Mouse (Mus musculus) cerebellum, adult (tissue): ENCODE measurements around the gene Frem3.

Experiments used
- ATAC-seq: cut with Nextera tagmentation; 2 replicates; pipeline ENCODE4 v1.9.2; 2017; ENCODE audit warnings: mild to moderate bottlenecking, moderate library complexity, mixed read lengths; ENCODE audit not compliant: insufficient number of reproducible peaks, low FRiP score, low TSS enrichment

The Frem3 gene

DNA sequence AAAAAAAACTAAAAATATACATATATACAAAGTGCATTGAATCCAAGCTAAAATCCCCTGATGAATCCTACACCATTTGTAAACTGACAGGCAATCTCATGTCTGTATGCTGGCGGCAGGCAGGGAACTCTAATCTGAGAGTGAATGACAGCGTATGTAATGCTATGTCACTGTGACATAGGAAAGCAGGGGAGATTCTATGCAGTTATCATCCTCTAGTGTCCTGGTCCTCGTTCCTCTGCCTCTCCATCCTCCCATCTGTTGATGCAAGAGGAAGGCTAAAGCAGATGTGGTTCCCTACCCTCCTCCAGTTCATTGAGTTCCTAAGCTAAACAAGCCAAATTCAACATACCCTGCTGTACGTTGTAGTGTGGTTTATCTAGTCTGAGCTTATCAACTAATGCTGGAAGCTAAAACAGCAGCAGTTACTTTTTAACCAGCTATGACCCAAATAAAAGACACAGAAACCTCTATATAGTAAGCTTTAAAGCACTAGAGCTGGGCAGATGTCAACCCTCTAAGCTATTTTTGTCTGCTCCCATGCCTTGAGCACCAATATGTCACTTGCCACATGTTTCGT lies 73.0 kb downstream of the Frem3 start:
- ATAC-seq = no peak

- peak; percentile 68 for ATAC-seq
Measured at GRCm38 (mm10) chr8:80688141-80688540, 77.3 kb downstream of the Frem3 start.

DNA sequence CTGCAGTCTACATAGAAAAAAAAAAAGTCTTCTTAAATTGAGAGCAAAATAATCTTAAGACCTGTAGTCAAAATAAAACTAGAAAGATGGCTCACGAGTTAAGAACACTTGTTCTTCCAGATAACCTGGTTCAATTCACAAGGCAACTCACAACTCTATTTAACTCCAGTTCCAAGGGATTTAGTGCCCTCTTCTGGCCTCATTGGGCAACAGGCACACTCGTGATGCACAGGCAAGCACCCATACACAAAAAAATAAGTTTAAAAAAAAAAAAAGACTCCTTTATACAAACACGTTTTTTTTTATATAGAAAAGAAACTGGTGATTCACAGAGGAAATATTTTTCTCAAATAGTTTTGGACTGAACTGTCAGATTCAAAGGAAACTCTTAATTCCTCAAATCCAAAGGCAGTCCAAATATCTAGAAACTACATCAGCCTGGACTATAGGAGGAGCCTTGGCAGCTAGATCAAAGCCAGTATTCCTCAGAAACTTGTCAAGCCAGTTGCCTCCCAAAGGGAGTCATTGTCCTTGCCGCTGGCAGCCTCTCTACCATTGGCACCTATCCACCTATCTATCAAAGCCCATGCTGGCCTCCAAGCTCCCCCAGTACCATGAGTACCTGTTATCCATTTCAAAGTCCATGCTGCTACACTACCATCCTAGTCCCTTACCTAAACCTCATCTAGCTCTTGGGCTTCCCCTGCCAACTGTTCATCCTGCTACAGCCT lies 100.0 kb downstream of the Frem3 start:
- ATAC-seq = no peak

GRCm38 (mm10) chr8:80714461-80714860 lies 103.6 kb downstream of the Frem3 start:
- no peak for ATAC-seq

DNA sequence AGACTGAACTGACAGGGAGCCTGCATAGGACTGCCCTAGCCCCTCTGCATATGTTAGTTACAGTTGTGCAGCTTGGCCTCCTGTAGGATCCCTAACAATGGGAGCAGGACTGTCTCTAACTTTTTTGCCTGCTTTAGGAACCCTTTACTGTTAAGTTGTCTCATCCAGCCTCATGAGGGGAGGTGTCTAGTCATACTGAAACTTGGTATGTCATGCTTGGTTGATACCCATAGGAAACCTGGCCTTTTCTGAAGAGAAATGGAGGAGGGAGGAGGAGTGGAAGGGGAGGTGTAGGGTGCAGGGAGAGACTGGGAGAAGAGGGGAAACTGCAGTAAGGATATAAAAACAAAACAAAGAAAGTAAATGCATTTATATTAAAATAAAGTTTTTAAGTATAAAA lies 121.4 kb downstream of the Frem3 start:
- no peak for ATAC-seq

DNA sequence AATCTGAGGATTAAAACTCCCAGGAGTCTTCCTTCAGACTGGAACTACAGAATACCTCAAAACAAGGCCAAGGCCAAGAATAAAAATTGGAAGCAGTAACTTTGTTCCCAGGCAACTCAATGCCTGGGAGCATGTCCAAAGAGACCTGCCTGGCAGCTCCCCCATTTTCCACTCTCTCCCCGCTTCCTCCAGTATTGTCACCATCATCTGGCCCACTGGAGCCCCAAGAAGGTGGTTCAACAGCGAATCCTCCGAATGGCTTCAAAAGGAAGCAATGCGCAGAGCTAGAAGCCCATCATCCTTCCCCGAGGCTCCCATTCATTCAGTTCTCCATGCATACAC lies 127.1 kb downstream of the Frem3 start:
- no peak; the same call in 1 of the 2 replicates for ATAC-seq

- peak; percentile 71 for ATAC-seq
Measured at GRCm38 (mm10) chr8:80738388-80739154, 127.7 kb downstream of the Frem3 start.

- ATAC-seq = peak; percentile 98
Measured at GRCm38 (mm10) chr8:80739155-80739924, 128.5 kb downstream of the Frem3 start, which contains the start of gene Smarca5. TSS of gene Smarca5 (minus strand) at chr8:80739497.

DNA sequence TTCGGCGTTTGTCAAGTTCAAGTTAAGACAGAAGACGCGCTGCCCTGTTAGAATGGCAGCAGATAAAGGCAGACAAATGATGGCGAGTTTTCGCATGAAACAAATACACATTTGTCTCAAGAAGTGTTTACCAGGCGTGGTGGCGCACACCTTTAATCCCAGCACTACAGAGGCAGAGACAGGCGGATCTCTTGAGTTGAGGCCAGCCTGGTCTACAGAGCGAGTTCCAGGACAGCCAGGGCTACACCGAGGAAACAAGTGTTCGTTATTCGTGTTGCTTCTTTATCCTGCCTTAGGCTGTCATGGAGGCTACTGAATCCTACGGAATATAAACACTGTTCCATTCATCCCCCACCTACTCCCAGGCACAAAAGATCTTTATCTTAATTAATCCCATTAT lies 129.1 kb downstream of the Frem3 start:
- no peak for ATAC-seq
